Mouse (Mus musculus) embryonic facial prominence, embryonic 14.5 days (tissue): ENCODE measurements at regions not wholly inside any gene's neighbourhood (a gene's known extent, or its start where the extent isn't known, plus 50 kb on each side); places are given as distances from the start of the nearest gene placed in this dataset.

Experiments used
- ATAC-seq: fragments of 200-750 bp; cut with Nextera tagmentation; 2 replicates; pipeline ENCODE4 v1.8.0; 2017; ENCODE audit warnings: low read depth, moderate number of reproducible peaks, moderate TSS enrichment
- DNase-seq: peaks from one replicate; pipeline ENCODE4 v3.0.0-alpha.2; 2015; ENCODE audit warnings: low spot score
- H3K27ac ChIP-seq: fragments of 300-500 bp; sonication (generic); replicated peaks from 2 replicates; pipeline ENCODE4 v1.5.1; 2014; ENCODE audit warnings: low read depth, mild to moderate bottlenecking, low read length, moderate library complexity
- H3K27me3 ChIP-seq: fragments of 300-500 bp; sonication (generic); replicated peaks from 2 replicates; pipeline ENCODE4 v1.6.1; 2014; ENCODE audit warnings: low read length; ENCODE audit not compliant: control insufficient read depth, insufficient read depth
- H3K36me3 ChIP-seq: fragments of 300-500 bp; sonication (generic); 2 replicates; pipeline ENCODE4 v1.6.1; 2014; ENCODE audit warnings: low read length, mixed read lengths; ENCODE audit not compliant: control insufficient read depth, insufficient read depth
- H3K4me1 ChIP-seq: fragments of 300-500 bp; sonication (generic); 2 replicates; pipeline ENCODE4 v1.6.1; 2014; ENCODE audit warnings: antibody characterized with exemption, low read length; ENCODE audit not compliant: control insufficient read depth, insufficient read depth
- H3K4me2 ChIP-seq: fragments of 300-500 bp; sonication (generic); 2 replicates; pipeline ENCODE4 v1.6.1; 2014; ENCODE audit warnings: low read depth, mild to moderate bottlenecking, low read length, moderate library complexity, mixed read lengths
- H3K4me3 ChIP-seq: fragments of 300-500 bp; sonication (generic); 2 replicates; pipeline ENCODE4 v1.5.1; 2014; ENCODE audit warnings: low read depth, mild to moderate bottlenecking, low read length
- H3K9ac ChIP-seq: fragments of 300-500 bp; sonication (generic); 2 replicates; pipeline ENCODE4 v1.6.1; 2014; ENCODE audit warnings: low read depth, mild to moderate bottlenecking, low read length, moderate library complexity, mixed read lengths
- H3K9me3 ChIP-seq: fragments of 300-500 bp; sonication (generic); 2 replicates; pipeline ENCODE4 v1.6.1; 2016; ENCODE audit warnings: low read length; ENCODE audit not compliant: control insufficient read depth
- WGBS: fragments of 180-500 bp; shearing (Covaris S2); extraction: QIAGEN DNeasy Blood & Tissue Kit; methylation state at CpG from one replicate; pipeline ENCODE4 v1.1.7; 2014; 5-methylcytosine and 5-hydroxymethylcytosine counted together

GRCm38 (mm10) chr9:67144511-67144910 lies 95.3 kb upstream of the Tpm1 start:
- Histone ChIP-seq H3K9me3 (no peaks in the 10 kb centered on the region), H3K4me2 (no peak overlapping the region), H3K27me3 (no peaks in the 10 kb centered on the region), H3K4me1 (no peaks in the 10 kb centered on the region), H3K27ac (no peak overlapping the region), H3K9ac (no peak overlapping the region), H3K36me3 (no peaks in the 10 kb centered on the region), H3K4me3 (no peak overlapping the region)
- no peak for ATAC-seq
- DNase-seq, result no peak

DNA sequence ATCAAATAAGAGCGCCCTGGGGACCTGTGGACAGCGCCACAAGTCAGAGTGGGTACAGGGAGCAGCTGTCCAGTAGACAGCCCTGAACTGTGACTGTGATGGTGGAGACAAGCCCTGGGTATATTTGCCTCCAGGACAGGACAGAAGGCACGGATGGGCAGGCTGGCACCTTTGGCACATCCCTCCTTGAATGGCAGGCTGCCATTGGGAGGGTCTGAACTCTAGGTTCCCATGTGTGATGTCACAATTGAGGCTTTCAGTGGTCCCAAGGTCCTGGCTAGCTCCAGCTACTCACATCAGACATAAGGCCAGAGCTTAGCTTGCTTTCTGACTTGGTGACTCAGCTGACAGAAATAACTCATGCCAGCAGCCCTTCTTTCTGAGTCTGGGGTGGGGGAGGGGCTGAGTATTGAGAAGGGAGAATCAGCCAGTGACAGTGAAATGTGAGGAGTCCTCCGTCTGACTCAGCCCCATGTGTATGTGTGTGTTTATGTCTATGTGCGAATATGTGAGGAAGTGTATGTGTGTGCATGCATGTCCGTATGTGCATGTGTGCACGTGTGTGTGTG lies 91.2 kb upstream of the Tpm1 start:
- H3K4me1 ChIP-seq, result peaks cover 10% of the 10 kb centered on the region
- no peaks in the 10 kb centered on the region for H3K27me3 ChIP-seq
- H3K36me3 ChIP-seq, result no peaks in the 10 kb centered on the region
- H3K4me2 ChIP-seq, result no peak overlapping the region
- no peak overlapping the region for H3K4me3 ChIP-seq
- DNase-seq (peak; percentile 71), ATAC-seq (peak; percentile 24; the same call in 1 of the 2 replicates)
- H3K27ac ChIP-seq, result no peak overlapping the region
- 64% methylated on average over 7 of the region's 7 CpGs for WGBS
- no peaks in the 10 kb centered on the region for H3K9me3 ChIP-seq
- H3K9ac ChIP-seq, result no peak overlapping the region

DNA sequence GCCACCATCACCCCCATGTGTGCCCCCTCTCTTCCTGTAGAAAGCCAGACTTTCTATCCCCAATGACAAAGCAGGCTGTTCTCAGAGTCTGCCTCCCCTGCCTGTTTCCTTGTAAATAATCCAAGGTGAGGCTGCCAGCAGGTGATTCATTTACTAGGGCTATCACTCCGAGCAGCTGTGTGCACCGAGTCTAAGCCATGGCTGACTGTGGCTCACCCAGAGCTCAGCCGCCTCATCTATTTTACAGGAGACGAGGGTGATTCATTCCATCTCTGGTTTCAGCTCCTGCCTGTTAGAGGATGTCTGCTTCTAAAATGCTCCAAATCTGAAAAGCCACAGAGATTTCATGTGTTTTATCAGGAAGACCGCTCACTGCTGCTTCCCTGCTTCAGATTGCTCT lies 88.5 kb upstream of the Tpm1 start:
- Histone ChIP-seq H3K4me1 (peaks cover 17% of the 10 kb centered on the region), H3K27me3 (no peaks in the 10 kb centered on the region), H3K36me3 (no peaks in the 10 kb centered on the region), H3K4me3 (no peak overlapping the region), H3K27ac (peak overlapping the region; percentile 71), H3K9ac (no peak overlapping the region; the same call in 1 of the 2 replicates), H3K9me3 (no peaks in the 10 kb centered on the region), H3K4me2 (no peak overlapping the region)
- DNase-seq, result peak; percentile 76
- peak; percentile 73 for ATAC-seq
- 41% methylated on average over 5 of the region's 5 CpGs for WGBS

- no peaks in the 10 kb centered on the region for H3K9me3 ChIP-seq
- 19% methylated on average over 4 of the region's 4 CpGs for WGBS
- no peaks in the 10 kb centered on the region for H3K27me3 ChIP-seq
- no peaks in the 10 kb centered on the region for H3K36me3 ChIP-seq
- DNase-seq (peak; percentile 49), ATAC-seq (peak; percentile 68; the same call in 1 of the 2 replicates)
- H3K27ac ChIP-seq, result peak overlapping the region; percentile 71
- H3K4me3 ChIP-seq, result no peak overlapping the region
- H3K9ac ChIP-seq, result no peak overlapping the region
- no peak overlapping the region for H3K4me2 ChIP-seq
- peaks cover 17% of the 10 kb centered on the region for H3K4me1 ChIP-seq
These were observed 87.9 kb upstream of the Tpm1 start for GRCm38 (mm10) chr9:67137141-67137540.

- Histone ChIP-seq H3K4me1 (peaks cover 20% of the 10 kb centered on the region), H3K27me3 (no peaks in the 10 kb centered on the region), H3K36me3 (no peaks in the 10 kb centered on the region), H3K9ac (no peak overlapping the region), H3K4me2 (no peak overlapping the region), H3K4me3 (no peak overlapping the region), H3K9me3 (no peaks in the 10 kb centered on the region), H3K27ac (no peak overlapping the region)
- ATAC-seq (no peak), DNase-seq (no peak)
- WGBS, result 52% methylated on average over 6 of the region's 6 CpGs
These were observed 87.0 kb upstream of the Tpm1 start for GRCm38 (mm10) chr9:67136166-67136565.

- DNase-seq, result no peak
- H3K9ac ChIP-seq, result no peak overlapping the region
- ATAC-seq, result no peak
- H3K27me3 ChIP-seq, result no peaks in the 10 kb centered on the region
- WGBS, result 68% methylated on average over 6 of the region's 6 CpGs
- no peak overlapping the region for H3K4me3 ChIP-seq
- H3K4me2 ChIP-seq, result no peak overlapping the region
- H3K36me3 ChIP-seq, result no peaks in the 10 kb centered on the region
- peaks cover 27% of the 10 kb centered on the region for H3K4me1 ChIP-seq
- H3K9me3 ChIP-seq, result no peaks in the 10 kb centered on the region
- no peak overlapping the region for H3K27ac ChIP-seq
These were observed 85.2 kb upstream of the Tpm1 start for GRCm38 (mm10) chr9:67134378-67134777.

DNA sequence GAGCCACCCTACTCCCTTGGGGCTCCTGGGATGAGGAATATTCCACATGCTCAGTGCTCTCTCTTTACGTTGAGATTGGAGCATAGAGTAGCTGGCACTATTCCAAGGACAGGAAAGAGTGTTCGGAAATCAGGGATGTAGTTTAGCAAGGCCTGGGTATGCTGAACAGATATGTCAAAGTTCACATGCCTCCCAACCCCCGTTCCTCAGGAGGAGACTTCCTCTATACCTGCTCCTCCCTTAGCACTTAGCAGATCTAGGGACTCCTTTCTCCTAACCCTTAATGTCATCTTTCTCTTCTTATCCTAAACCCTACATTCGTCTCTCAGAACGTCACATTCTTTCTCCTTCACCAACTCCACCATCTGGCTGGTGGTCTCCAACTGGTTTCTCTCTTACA lies 83.2 kb upstream of the Tpm1 start:
- Histone ChIP-seq H3K4me3 (no peak overlapping the region), H3K9ac (no peak overlapping the region), H3K9me3 (no peaks in the 10 kb centered on the region), H3K27me3 (no peaks in the 10 kb centered on the region), H3K36me3 (no peaks in the 10 kb centered on the region), H3K27ac (no peak overlapping the region), H3K4me2 (no peak overlapping the region), H3K4me1 (peaks cover 23% of the 10 kb centered on the region)
- 62% methylated on average over 5 of the region's 5 CpGs for WGBS
- ATAC-seq, result no peak
- no peak for DNase-seq

GRCm38 (mm10) chr9:67130730-67131440 lies 81.7 kb upstream of the Tpm1 start:
- Histone ChIP-seq H3K27me3 (no peaks in the 10 kb centered on the region), H3K9ac (no peak overlapping the region), H3K27ac (no peak overlapping the region; the same call in 1 of the 2 replicates), H3K4me2 (no peak overlapping the region), H3K36me3 (no peaks in the 10 kb centered on the region), H3K9me3 (no peaks in the 10 kb centered on the region), H3K4me3 (no peak overlapping the region), H3K4me1 (peaks cover 17% of the 10 kb centered on the region)
- DNase-seq (peak; percentile 72), ATAC-seq (no peak)
- WGBS, result 60% methylated on average over 8 of the region's 8 CpGs

- WGBS, result 77% methylated on average over 3 of the region's 3 CpGs
- Histone ChIP-seq H3K9me3 (no peaks in the 10 kb centered on the region), H3K9ac (no peak overlapping the region), H3K4me3 (no peak overlapping the region), H3K36me3 (no peaks in the 10 kb centered on the region), H3K4me2 (no peak overlapping the region), H3K27ac (no peak overlapping the region), H3K4me1 (peaks cover 17% of the 10 kb centered on the region), H3K27me3 (no peaks in the 10 kb centered on the region)
- DNase-seq, result no peak
- no peak for ATAC-seq
These were observed 80.7 kb upstream of the Tpm1 start for GRCm38 (mm10) chr9:67129891-67130290.
